Mouse (Mus musculus) spleen, adult 2 months (tissue): ENCODE results near the gene Rnase11. TPM values are rescaled to one million over a fixed set of nuclear protein-coding genes. Genes with fewer than 3 reads are reported as not detected.

Source experiments
- DNase-seq, 2 experiments: peaks; one replicate each; pipeline versions ENCODE4 v3.0.0 to v3.0.0-alpha.2; 2012 to 2021; ENCODE audit warnings: low spot score in 2 of 2, low read depth in 1 of 2
- H3K27ac ChIP-seq: fragments of 200-500 bp; 2 replicates; pipeline ENCODE4 v1.5.1; 2012; ENCODE audit warnings: low read length, inconsistent platforms; ENCODE audit not compliant: insufficient read depth
- H3K27me3 ChIP-seq: fragments of 200-500 bp; 2 replicates; pipeline ENCODE4 v1.6.1; 2012; ENCODE audit warnings: mild to moderate bottlenecking, moderate library complexity, low read length, inconsistent platforms; ENCODE audit not compliant: control insufficient read depth, insufficient read depth
- H3K36me3 ChIP-seq: fragments of 200-500 bp; 2 replicates; pipeline ENCODE4 v1.6.1; 2012; ENCODE audit warnings: mild to moderate bottlenecking, low read length, inconsistent platforms; ENCODE audit not compliant: control insufficient read depth, insufficient read depth
- H3K4me1 ChIP-seq: fragments of 200-500 bp; 2 replicates; pipeline ENCODE4 v1.6.1; 2011; ENCODE audit warnings: inconsistent platforms; ENCODE audit not compliant: control insufficient read depth, insufficient read depth, insufficient read length
- H3K4me3 ChIP-seq: fragments of 200-500 bp; 2 replicates; pipeline ENCODE4 v1.5.1; 2011; ENCODE audit warnings: mild to moderate bottlenecking, inconsistent platforms; ENCODE audit not compliant: insufficient read depth, insufficient read length; ENCODE audit errors: extremely low read depth
- CTCF ChIP-seq: fragments of 200-500 bp; IDR thresholded peaks from 2 replicates; pipeline ENCODE4 v1.5.1; 2011; ENCODE audit warnings: mild to moderate bottlenecking, inconsistent platforms; ENCODE audit not compliant: insufficient read depth, insufficient read length, insufficient replicate concordance; ENCODE audit errors: extremely low read depth
- POLR2A ChIP-seq: fragments of 200-500 bp; IDR thresholded peaks from 2 replicates; pipeline ENCODE4 v1.6.1; 2011; ENCODE audit warnings: low read depth, low read length, inconsistent platforms
- WGBS: fragments of 180-500 bp; shearing (Covaris S2); methylation state at CpG from one replicate; pipeline ENCODE4 v1.1.7; 2018; 5-methylcytosine and 5-hydroxymethylcytosine counted together
- polyA plus RNA-seq: library from polyadenylated mRNA; depleted of rRNA; stranded (reverse); fragments of >200 nt; gene quantifications from 2 replicates; pipeline ENCODE4 v1.2.3, GENCODE M21; 2012

Rnase11 gene
- polyA plus RNA-seq, 1 experiment, result not detected

- no peaks in the 10 kb centered on the region for H3K27me3 ChIP-seq
- peak overlapping the region; percentile 85 for H3K4me3 ChIP-seq
- TF ChIP-seq CTCF, result no peak
- TF ChIP-seq POLR2A, result no peak
- H3K4me1 ChIP-seq, result no peaks in the 10 kb centered on the region
- peak; percentile 63 to 77 for DNase-seq
- H3K36me3 ChIP-seq, result no peaks in the 10 kb centered on the region
- peak overlapping the region; percentile 83 for H3K27ac ChIP-seq
- 4% methylated on average over 23 of the region's 23 CpGs for WGBS
Observed at GRCm38 (mm10) chr14:51088166-51088969, 38.4 kb upstream of the Rnase11 start.

DNA sequence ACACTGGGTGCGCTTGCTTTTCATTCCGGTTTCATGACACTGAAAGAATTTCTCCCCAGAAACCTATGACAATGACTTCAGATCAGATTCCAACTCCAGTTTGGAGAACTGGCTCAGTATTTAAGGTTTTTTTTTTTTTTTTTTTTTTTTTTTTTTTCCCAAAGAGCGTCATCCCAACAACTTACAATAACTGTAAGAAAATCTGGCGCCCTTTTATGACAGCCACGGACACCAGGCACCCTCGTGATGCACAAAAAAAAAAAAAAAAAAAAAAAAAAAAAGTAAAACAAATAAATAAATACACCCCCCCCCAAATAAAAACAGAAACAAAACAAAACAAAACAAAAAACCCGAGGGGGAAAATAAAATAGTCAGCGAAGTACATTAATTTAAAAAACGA lies 37.8 kb upstream of the Rnase11 start:
- Histone ChIP-seq H3K27ac (no peak overlapping the region), H3K27me3 (no peaks in the 10 kb centered on the region), H3K36me3 (no peaks in the 10 kb centered on the region), H3K4me3 (no peak overlapping the region), H3K4me1 (no peaks in the 10 kb centered on the region)
- WGBS, result 47% methylated on average over 9 of the region's 9 CpGs
- no peak for DNase-seq
- TF ChIP-seq CTCF (no peak), POLR2A (no peak)

GRCm38 (mm10) chr14:51085911-51086310 lies 35.9 kb upstream of the Rnase11 start:
- DNase-seq, result no peak
- Histone ChIP-seq H3K27ac (no peak overlapping the region), H3K4me1 (no peaks in the 10 kb centered on the region), H3K4me3 (no peak overlapping the region), H3K27me3 (no peaks in the 10 kb centered on the region), H3K36me3 (no peaks in the 10 kb centered on the region)
- TF ChIP-seq CTCF, result no peak
- no peak for TF ChIP-seq POLR2A
- 87% methylated on average over 4 of the region's 4 CpGs for WGBS

DNA sequence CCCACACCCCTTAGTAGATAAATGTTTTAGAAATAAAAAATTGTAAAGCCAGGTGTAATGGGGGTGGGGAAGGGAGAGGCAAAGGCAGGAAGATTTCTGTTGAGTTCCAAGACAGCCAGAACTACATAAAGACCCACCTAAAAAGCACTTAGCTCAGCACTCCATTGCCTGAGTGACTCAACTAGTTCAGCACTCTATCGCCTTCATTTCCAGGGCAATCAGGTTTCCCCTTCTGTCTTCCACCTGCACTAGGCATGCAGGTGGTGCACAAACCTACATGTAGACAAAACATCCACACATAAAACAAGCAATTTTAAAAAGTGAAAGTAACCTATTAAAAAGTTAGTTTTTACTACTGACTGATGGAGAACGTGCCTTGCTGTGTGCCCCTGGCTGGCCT lies 35.1 kb upstream of the Rnase11 start:
- Histone ChIP-seq H3K27me3 (no peaks in the 10 kb centered on the region), H3K27ac (no peak overlapping the region), H3K36me3 (no peaks in the 10 kb centered on the region), H3K4me3 (no peak overlapping the region), H3K4me1 (no peaks in the 10 kb centered on the region)
- WGBS, result 83% methylated on average over 2 of the region's 2 CpGs
- no peak for TF ChIP-seq POLR2A
- TF ChIP-seq CTCF, result no peak
- no peak for DNase-seq

DNA sequence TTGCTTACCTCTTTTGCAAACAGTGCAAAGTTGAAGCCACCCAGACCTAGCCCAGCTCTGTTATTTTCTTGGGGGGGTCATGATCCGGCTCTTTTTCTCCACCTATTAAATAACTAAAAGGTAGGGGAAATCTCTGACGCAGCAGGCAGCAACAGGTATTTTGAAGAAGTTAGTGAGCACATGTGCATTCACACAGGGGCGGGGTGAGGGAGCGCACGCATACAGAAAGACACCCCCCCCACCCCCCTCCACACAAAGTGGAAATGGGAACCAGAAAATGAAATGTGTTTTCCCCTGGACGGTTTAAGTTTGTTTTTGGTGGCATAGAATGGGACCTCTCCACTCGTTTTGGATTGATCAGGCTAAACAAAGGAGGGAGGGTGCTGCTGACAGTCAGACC lies 33.8 kb upstream of the Rnase11 start:
- whole genome bisulfite sequencing, result 15% methylated on average over 7 of the region's 7 CpGs
- TF ChIP-seq CTCF (no peak), POLR2A (no peak)
- Histone ChIP-seq H3K4me3 (peak overlapping the region; percentile 15; the same call in 1 of the 2 replicates), H3K27ac (no peak overlapping the region), H3K4me1 (no peaks in the 10 kb centered on the region), H3K27me3 (no peaks in the 10 kb centered on the region), H3K36me3 (no peaks in the 10 kb centered on the region)
- no peak for DNase-seq

DNA sequence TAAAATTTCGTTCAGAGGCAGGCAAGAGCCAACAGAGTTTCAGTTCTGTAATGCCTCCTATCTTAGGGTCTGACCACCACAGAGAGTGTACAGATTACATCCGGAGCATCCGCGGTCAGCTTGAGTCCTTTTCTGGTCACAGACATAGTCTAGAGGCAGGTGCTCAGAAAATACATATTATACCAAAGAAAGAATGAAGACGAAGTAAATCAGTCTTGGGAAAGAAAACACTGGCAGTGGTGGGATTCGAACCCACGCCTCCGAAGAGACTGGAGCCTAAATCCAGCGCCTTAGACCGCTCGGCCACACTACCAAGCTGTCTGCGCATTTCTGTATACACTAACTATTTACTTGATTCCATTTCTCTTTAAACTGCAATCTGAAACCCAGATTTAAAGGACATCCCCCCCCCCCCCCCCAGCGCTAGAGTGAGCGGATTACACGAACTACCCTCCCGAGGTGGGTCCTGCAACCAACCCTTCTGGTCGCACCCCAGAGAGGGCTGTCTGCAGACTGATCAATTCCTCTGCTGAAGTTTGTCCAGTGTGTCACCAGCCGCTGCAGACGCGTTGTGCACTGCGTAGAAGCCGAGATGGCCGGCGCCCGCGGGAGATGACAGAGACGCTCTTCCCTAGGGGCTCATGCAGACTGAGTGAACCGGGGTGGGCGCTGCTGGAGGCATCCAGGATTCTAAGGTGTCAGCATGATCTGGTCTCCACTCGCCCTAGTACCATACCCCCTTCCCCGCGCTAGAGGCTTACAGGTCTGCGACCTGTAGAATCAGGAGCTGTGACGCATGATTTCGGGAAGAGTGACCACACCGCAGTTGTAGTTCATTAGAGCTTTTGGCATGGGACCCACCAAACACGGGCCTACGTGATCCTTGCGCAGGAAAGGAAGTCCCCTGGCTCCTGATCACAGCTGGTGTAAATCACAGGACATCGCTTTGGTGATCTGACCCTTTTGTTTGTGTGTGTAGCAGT lies 32.9 kb upstream of the Rnase11 start:
- H3K4me3 ChIP-seq, result peak overlapping the region; percentile 65
- no peak for TF ChIP-seq CTCF
- no peak for TF ChIP-seq POLR2A
- no peaks in the 10 kb centered on the region for H3K4me1 ChIP-seq
- no peaks in the 10 kb centered on the region for H3K36me3 ChIP-seq
- WGBS, result 2% methylated on average over 40 of the region's 40 CpGs
- no peaks in the 10 kb centered on the region for H3K27me3 ChIP-seq
- H3K27ac ChIP-seq, result peak overlapping the region; percentile 6; the same call in 1 of the 2 replicates
- peak; percentile 45 to 56 for DNase-seq

GRCm38 (mm10) chr14:51081035-51081434 lies 31.1 kb upstream of the Rnase11 start:
- no peaks in the 10 kb centered on the region for H3K4me1 ChIP-seq
- H3K36me3 ChIP-seq, result no peaks in the 10 kb centered on the region
- H3K4me3 ChIP-seq, result no peak overlapping the region
- H3K27me3 ChIP-seq, result no peaks in the 10 kb centered on the region
- DNase-seq, result no peak
- H3K27ac ChIP-seq, result no peak overlapping the region
- TF ChIP-seq CTCF (no peak), POLR2A (no peak)
- WGBS, result 82% methylated on average over 2 of the region's 2 CpGs
